Mouse (Mus musculus): ENCODE measurements around the gene Gfpt2.

GRCm38 (mm10) chr11:49761130-49761529, 32.8 kb upstream of the Gfpt2 start:
- TF ChIP-seq CTCF (conservative IDR thresholded peaks at IDR 0.05; ENCODE audit: insufficient read depth, insufficient read length, low read depth, low read length) (no peak), POLR2A (IDR thresholded peaks at IDR 0.05; ENCODE audit: low read depth, low read length) (no peak)

Measured in kidney, adult 2 months (tissue).